Mouse (Mus musculus) lung, embryonic 14.5 days (tissue): ENCODE measurements around the gene Tnfaip1. TPM values are rescaled to one million over a fixed set of nuclear protein-coding genes. Genes with fewer than 3 reads are reported as not detected.

Experiments used
- ATAC-seq: fragments of 200-750 bp; cut with Nextera tagmentation; 2 replicates; pipeline ENCODE4 v1.8.0; 2017; ENCODE audit warnings: mild to moderate bottlenecking, moderate TSS enrichment, moderate library complexity; ENCODE audit not compliant: insufficient read depth
- DNase-seq: peaks from one replicate; pipeline ENCODE4 v3.0.0-alpha.2; 2015
- H3K27ac ChIP-seq: fragments of 300-500 bp; sonication (generic); 2 replicates; pipeline ENCODE4 v1.5.1; 2014; ENCODE audit warnings: low read depth, mild to moderate bottlenecking, moderate library complexity
- H3K27me3 ChIP-seq: fragments of 300-500 bp; sonication (generic); 2 replicates; pipeline ENCODE4 v1.6.1; 2014; ENCODE audit warnings: low read length, control low read depth; ENCODE audit not compliant: insufficient read depth
- H3K36me3 ChIP-seq: fragments of 300-500 bp; sonication (generic); 2 replicates; pipeline ENCODE4 v1.6.1; 2014; ENCODE audit warnings: control low read depth; ENCODE audit not compliant: insufficient read depth
- H3K4me1 ChIP-seq: fragments of 300-500 bp; sonication (generic); 2 replicates; pipeline ENCODE4 v1.6.1; 2014; ENCODE audit warnings: antibody characterized with exemption, control low read depth; ENCODE audit not compliant: insufficient read depth
- H3K4me2 ChIP-seq: fragments of 300-500 bp; sonication (generic); 2 replicates; pipeline ENCODE4 v1.6.1; 2014; ENCODE audit warnings: mild to moderate bottlenecking
- H3K4me3 ChIP-seq: fragments of 300-500 bp; sonication (generic); 2 replicates; pipeline ENCODE4 v1.5.1; 2014; ENCODE audit warnings: low read depth, low read length
- H3K9ac ChIP-seq: fragments of 300-500 bp; sonication (generic); 2 replicates; pipeline ENCODE4 v1.6.1; 2014
- H3K9me3 ChIP-seq: fragments of 300-500 bp; sonication (generic); 2 replicates; pipeline ENCODE4 v1.6.1; 2016; ENCODE audit warnings: low read depth, low read length, control low read depth
- CTCF ChIP-seq: IDR thresholded peaks from 2 replicates; pipeline ENCODE4 v1.5.1; 2016; ENCODE audit warnings: antibody characterized with exemption, low read depth
- WGBS: fragments of 180-500 bp; shearing (Covaris S2); extraction: QIAGEN DNeasy Blood & Tissue Kit; methylation state at CpG from one replicate; pipeline ENCODE4 v1.1.7; 2014; 5-methylcytosine and 5-hydroxymethylcytosine counted together
- polyA plus RNA-seq: library from polyadenylated mRNA; unstranded; fragments of >200 nt; fragmentation: Nextera tagmentation; extraction: Ambion mirVana; gene quantifications from 2 replicates; pipeline ENCODE4 v1.2.1, GENCODE M21; 2014

Gene Tnfaip1
- polyA plus RNA-seq, 1 experiment from 2014 or later: 82.9 TPM

DNA sequence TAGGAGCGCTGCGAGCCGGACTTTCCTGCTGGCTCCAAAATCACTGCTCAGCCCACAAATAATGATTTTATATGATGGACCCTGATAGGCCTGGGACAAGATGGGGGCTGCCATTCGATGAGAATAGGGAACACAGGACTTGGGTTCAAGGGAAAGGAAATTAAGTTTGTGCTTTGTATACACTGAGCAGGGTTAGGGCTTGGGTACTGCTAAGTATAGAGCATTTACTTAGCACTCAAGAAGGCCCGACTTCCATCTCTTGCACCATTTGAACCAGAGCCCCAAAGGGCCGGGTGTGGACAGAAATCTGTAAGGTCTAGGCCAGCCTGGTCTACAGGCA, 14.9 kb upstream of the Tnfaip1 start:
- peaks cover 5% of the 10 kb centered on the region for H3K4me1 ChIP-seq
- no peaks in the 10 kb centered on the region for H3K9me3 ChIP-seq
- no peaks in the 10 kb centered on the region for H3K27me3 ChIP-seq
- DNase-seq (no peak), ATAC-seq (peak; percentile 32)
- H3K36me3 ChIP-seq: 0 out of 2 replicates have a peak, but pooled peaks cover 5% of the 10 kb centered on the region
- peak overlapping the region; percentile 76 for H3K4me2 ChIP-seq
- WGBS: 30% methylated on average over 6 of the region's 6 CpGs
- TF ChIP-seq CTCF: no peak
- peak overlapping the region; percentile 59 for H3K9ac ChIP-seq
- peak overlapping the region; percentile 68 for H3K4me3 ChIP-seq
- H3K27ac ChIP-seq: peak overlapping the region; percentile 84

GRCm38 (mm10) chr11:78550168-78551058, 14.3 kb upstream of the Tnfaip1 start, which contains the start of gene Tmem97:
TSS of gene Tmem97 (minus strand) at chr11:78550777.
- TF ChIP-seq CTCF: peak; percentile 37
- peak; percentile 98 for DNase-seq
- H3K4me1 ChIP-seq: peaks cover 5% of the 10 kb centered on the region
- H3K9ac ChIP-seq: peak within 1 kb of the TSS; percentile 78
- H3K4me2 ChIP-seq: peak within 1 kb of the TSS; percentile 76
- H3K4me3 ChIP-seq: peak within 1 kb of the TSS; percentile 68
- ATAC-seq: peak; percentile 100
- no peaks in the 10 kb centered on the region for H3K9me3 ChIP-seq
- no peaks in the 10 kb centered on the region for H3K27me3 ChIP-seq
- peak within 1 kb of the TSS; percentile 84 for H3K27ac ChIP-seq
- under 1% methylated on average over 60 of the region's 60 CpGs for WGBS
- peaks cover 10% of the 10 kb centered on the region; the same call in 1 of the 2 replicates for H3K36me3 ChIP-seq

DNA sequence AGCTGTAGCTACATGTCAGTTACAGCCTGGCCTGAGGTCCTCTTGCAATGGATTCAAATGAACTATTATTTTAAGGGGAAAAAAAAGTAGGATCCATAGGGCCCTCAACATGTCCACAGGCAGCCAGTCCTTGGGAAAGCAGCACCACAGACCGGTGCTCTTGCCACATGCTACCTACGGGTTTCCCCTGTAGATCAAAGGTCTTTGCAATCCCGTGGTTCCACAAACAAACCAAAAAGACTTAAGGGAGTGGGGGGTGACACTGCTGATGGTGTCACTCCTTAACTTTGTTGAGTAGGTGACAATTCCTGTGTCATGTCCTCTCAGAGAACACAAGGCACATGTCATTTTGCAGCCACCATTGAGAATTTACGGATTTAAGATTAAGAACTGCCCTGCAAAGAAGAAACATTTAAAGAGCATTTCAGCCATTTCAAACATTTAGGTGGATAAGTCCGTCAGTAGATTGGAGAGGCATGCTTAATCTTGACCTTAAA, 13.4 kb upstream of the Tnfaip1 start:
- DNase-seq: no peak

DNA sequence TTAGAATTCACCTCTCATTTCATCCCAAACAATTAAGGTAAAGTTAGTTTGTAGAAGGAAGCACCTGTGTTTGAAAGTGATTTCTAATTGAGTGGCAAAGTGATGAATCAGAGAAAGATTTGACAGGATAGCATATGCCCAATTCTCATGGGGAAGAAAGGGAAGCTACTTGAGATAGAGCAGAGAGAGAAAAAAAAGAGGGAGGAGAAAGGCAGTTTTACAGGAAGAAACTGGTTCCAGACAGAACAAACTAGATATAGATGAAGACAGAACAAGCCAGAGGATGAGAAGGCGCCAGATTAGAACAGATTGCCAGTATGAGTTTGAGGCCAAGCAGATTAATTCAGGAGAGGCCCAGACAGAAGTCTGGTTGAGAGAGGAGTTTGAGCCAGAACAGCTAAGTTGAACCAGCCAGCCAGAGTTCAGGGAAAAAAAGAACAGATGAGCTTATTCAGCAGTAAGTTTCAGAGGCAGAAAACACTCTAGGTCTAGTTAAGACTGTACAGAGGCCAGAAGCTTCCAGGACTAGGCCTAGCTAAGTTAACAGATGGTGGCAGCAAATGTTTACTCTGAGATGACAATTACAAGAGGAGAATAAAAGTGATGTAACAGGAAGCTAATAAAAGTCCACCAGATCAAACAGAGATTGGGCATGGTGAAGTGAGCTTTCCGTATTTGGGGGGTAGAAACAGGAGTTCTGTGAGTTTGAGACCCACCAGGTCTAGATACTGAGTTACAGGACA, 11.8 kb upstream of the Tnfaip1 start:
- WGBS: 78% methylated on average over 2 of the region's 2 CpGs
- no peaks in the 10 kb centered on the region for H3K9me3 ChIP-seq
- H3K36me3 ChIP-seq: peaks cover 29% of the 10 kb centered on the region
- no peak for TF ChIP-seq CTCF
- H3K27me3 ChIP-seq: no peaks in the 10 kb centered on the region
- DNase-seq: no peak
- H3K27ac ChIP-seq: no peak overlapping the region
- H3K9ac ChIP-seq: no peak overlapping the region
- H3K4me1 ChIP-seq: peaks cover 5% of the 10 kb centered on the region
- ATAC-seq: no peak
- H3K4me2 ChIP-seq: peak overlapping the region; percentile 76
- no peak overlapping the region for H3K4me3 ChIP-seq

More for the DNA sequence above, 13.4 kb upstream of the Tnfaip1 start:
- Histone ChIP-seq H3K36me3 (peaks cover 14% of the 10 kb centered on the region; the same call in 1 of the 2 replicates), H3K4me2 (peak overlapping the region; percentile 76), H3K27ac (no peak overlapping the region), H3K9ac (peak overlapping the region; percentile 78), H3K27me3 (no peaks in the 10 kb centered on the region), H3K4me1 (peaks cover 5% of the 10 kb centered on the region), H3K9me3 (no peaks in the 10 kb centered on the region), H3K4me3 (peak overlapping the region; percentile 68)
- no peak for TF ChIP-seq CTCF
- 3% methylated on average over 5 of the region's 5 CpGs for WGBS
- ATAC-seq: no peak

GRCm38 (mm10) chr11:78545181-78545580, 9.0 kb upstream of the Tnfaip1 start:
- WGBS: 50% methylated on average over 8 of the region's 8 CpGs
- TF ChIP-seq CTCF: no peak
- Histone ChIP-seq H3K9ac (no peak overlapping the region), H3K36me3 (peaks cover 49% of the 10 kb centered on the region), H3K4me3 (no peak overlapping the region), H3K27me3 (no peaks in the 10 kb centered on the region), H3K4me1 (peaks cover 5% of the 10 kb centered on the region), H3K27ac (no peak overlapping the region), H3K9me3 (no peaks in the 10 kb centered on the region), H3K4me2 (no peak overlapping the region)
- DNase-seq: no peak
- ATAC-seq: no peak

- no peak overlapping the region for H3K9ac ChIP-seq
- H3K4me1 ChIP-seq: peaks cover 5% of the 10 kb centered on the region
- no peaks in the 10 kb centered on the region for H3K27me3 ChIP-seq
- DNase-seq (no peak), ATAC-seq (0 out of 2 replicates have a peak, but pooled peaks have one; percentile 28)
- no peak overlapping the region for H3K4me3 ChIP-seq
- 0 out of 2 replicates have a peak, but pooled peaks have one; percentile 2 for TF ChIP-seq CTCF
- H3K4me2 ChIP-seq: no peak overlapping the region
- H3K36me3 ChIP-seq: peaks cover 55% of the 10 kb centered on the region
- 95% methylated on average over 7 of the region's 7 CpGs for WGBS
- H3K27ac ChIP-seq: no peak overlapping the region
- no peaks in the 10 kb centered on the region for H3K9me3 ChIP-seq
Measured at GRCm38 (mm10) chr11:78544449-78545111, 8.4 kb upstream of the Tnfaip1 start.
